Mouse (Mus musculus) brain, embryonic 18.5 days (tissue): Measurements from ENCODE around the gene Dgkk.
"Not testable (repeated sequence)": the region's sequence is repeated elsewhere in the genome, so short reads cannot be mapped to it uniquely, and the experiment has no call there.

Source experiments
- DNase-seq: peaks from one replicate; pipeline ENCODE4 v3.0.0-alpha.2; 2012; ENCODE audit warnings: low read depth, low spot score

Gene Dgkk

DNA sequence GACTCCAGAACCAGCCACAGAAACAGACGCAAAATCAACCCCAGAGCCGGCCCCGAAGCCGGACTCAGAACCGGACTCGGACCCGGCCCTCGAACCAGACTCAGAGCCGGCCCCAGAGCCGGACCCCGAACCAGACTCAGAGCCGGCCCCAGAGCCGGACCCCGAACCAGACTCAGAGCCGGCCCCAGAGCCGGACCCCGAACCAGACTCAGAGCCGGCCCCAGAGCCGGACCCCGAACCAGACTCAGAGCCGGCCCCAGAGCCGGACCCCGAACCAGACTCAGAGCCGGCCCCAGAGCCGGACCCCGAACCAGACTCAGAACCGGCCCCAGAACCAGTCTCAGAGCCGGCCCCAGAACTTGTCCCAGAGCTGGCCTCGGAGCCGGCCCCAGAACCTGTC, at the start of gene Dgkk:
TSS of gene Dgkk (plus strand) at position 301 of the 400 bp plus-strand sequence.
- DNase-seq, result not testable (repeated sequence)

DNA sequence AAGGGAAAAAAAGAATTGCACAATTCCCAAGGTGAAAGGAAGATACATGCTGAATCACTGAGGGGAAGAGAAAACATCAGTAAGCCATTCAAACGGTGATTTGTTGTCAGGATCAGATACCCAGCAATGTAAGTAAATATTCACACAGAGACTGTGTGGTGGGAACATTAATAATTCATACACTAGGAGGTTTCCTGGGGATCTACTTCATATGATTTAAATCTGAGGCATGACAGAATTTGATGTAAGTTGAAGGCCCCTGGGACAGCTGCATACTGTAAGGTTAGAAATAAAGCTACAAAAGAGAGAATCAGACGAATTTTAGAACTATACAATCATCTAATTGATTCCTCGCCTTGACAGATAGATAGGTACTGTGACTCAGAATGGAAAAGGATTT, 45.1 kb upstream of the Dgkk start:
- DNase-seq, result no peak

DNA sequence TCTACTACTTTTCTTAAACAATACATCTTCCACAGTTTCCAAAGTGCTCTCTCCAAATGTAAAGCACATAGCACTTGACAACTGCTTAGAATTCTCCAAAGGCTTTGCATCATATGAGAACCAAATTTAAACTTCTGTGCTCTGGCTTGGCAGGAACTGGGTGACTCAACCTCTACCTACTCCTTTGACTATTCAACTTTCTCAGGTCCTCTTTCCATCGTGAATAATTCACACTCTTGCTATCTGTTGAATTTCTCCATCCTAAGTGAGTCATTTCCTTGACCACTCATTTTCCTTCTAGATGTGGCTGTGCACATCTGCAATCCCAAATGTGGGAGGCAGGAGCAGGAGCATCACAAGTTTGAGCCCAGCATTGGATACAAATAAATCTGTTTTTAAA, 28.4 kb upstream of the Dgkk start:
- DNase-seq, result no peak

DNA sequence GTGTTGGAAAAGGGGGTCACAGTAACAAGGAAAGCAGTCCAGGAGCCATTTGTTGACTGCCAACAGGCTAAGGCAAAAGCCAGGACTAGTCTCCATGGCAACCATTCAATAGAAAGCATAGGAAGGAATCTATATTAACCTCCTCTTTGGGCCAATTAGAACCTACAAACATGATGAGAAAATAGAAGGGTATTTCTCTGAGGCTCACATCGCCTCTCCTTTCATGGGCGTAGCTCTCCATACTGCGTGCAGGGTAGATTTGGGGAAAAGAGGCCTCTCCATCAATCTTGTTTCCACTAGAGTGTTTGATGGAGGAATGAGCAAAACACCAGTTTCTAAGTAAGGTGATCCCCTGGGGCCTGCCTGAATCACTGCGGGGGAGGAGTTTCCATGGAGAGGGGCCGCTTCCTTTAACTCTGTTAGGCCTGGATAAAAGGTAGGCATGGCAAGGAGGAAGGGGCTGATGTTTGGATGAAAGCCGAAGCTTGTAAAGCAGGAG, 27.5 kb upstream of the Dgkk start:
- peak; percentile 6 for DNase-seq

DNA sequence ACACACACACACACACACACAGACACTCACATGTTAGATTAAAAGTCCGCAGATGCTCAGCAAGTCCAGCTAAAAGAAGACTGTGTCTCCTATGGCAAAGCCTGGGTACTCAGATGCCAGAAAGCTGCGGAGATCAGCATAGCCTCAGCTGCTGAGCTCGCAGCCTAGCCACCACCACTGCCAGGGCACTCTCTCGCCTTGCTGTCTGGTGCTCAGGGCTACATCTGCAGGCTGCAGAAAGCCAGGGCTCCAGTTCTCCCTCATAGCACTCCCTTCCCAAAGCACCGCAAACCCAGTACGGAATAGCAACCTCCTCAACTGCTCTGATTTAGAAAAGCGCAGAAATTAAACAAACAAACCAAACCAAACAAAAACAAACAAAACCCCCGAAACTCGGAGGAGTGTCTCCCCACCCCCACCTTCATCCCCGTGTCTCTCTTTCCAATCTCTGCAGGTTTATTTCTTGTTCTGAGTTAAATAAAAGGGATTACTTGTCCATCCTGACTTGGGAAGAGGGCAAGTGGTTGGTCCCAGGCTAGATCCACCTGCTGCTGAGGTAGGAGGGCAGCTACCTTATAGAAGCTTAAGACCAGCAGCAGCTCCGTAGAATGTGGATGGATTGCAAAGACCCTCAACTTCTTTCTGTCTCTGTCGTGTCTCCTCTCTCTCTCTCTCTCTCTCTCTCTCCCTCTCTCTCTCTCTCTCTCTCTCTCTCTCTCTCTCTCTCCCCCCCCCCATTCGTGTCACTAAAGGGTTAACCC, 1.4 kb upstream of the Dgkk start:
- no peak for DNase-seq

DNA sequence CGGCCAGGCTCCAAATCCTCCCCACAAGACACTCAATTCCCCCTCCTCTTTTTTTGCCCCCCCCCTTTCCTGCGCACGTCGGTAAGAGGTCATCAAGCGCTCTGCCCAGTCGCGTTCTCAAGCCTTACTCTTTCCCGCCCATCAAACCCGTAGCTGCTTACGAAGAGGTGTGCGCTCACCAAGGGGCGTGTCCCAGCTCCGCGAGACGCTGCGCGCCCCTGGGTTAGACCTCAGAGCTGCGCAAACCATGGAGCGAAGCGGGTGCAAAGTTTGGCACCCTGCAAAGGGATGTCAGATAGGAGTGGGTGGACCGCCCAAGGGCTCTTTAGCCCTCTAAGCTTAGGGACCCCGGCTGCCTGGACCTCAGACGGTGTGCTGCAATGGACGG, 862 bp upstream of the Dgkk start:
- DNase-seq, result peak; percentile 6

DNA sequence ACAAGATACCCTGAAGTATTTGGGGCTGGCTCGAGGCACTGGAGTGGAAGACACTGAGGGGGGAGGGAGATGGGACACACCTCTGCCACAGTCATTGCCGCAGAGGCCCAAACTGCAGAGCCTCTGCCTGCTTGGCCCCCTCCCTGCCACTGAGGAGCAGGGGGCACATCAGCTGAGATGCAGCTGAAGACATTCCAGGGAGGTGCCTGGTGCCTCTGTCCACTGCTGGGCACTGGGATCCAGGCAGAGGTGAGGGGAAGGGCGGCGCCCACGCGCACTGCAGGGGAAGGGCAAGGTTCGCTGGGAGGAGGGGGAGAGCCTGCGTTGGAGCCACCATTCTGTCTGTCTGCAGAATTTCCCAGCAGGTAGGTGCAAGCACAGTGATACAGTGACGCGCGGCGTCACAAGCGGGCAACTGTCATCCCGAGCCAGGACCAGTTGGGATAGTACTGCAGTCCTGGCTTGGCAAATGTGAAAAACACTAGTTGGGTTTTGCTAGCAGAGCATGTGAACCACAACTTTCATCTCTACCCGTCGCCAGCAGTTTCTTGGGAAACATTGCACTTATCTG, 948 bp downstream of the Dgkk start:
- no peak for DNase-seq

DNA sequence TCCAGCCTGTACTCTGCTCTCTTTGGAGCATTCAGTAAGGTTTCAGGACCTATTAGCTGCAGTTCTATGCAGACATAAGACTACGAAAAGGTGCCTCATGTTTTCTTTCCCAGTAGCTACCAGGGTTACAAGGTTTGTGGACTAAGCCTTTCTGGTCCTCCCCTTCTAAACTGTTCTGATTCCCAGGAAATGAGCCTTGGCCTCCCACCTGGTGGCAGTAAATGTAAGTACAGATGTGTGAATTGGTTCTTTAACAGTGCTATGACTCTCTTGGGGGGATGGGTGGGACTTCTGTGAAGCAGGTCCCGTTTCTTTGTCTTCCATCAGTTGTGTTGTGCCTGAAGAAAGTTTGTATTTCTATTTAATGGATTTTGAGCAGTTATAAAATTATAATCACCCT, 53.4 kb downstream of the Dgkk start:
- no peak for DNase-seq

DNA sequence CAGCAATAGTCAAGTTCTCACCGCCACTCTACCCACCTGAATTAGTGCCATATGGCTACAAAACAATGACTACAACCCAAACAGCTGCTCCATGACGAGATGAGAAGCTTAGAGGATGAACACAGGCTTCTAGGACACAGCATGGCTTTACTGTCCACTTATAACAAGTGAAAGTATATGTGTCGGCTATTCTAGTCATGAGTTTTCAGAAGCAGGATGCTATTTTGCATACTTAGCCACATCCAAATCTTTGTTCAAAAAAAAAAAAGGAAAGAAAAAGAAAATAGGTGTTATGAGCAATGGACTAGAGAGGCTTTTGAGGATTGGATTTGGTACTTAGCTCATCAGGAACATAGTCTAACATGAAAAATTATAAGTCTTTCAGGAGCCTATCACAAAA, 74.4 kb downstream of the Dgkk start:
- DNase-seq, result no peak

DNA sequence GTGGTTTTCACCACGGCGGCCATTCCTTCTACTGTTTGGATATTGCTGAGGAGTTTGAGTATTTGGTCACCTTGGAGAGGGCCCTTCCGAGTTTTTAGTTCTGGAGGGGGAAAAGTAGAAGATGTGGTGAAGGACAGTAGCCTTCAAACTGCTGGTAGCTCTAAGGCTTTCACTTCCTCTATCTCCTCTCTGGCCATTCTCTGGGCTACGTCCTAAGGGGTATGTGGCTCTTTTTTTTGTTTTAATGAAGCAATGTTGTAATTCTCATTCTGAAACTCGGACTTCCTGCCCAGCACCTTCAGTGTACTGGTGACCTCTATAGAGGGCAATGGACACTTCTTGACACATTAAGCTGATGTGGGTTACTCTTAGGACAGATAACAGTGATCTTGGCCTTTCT, 75.0 kb downstream of the Dgkk start:
- no peak for DNase-seq

DNA sequence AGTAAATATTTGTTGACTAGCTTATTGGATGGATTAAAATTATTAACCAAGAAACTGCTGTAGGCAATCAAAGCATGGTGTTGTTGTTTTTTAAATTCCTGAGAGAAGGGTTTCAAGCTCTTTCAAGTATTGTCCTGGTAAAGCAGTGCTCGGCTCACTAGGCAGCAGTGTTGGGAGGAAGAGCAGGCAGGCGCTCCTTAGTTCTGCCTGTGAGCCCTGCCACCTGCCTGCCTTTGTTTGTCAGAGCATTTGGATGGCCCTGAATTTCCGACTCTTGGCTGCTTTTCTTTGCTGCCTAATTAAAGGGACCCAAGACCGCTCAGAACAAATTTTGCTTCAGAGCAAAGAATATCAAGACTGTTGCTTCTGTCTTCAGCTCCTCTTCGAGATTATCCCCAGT, 114.8 kb downstream of the Dgkk start:
- DNase-seq, result no peak

DNA sequence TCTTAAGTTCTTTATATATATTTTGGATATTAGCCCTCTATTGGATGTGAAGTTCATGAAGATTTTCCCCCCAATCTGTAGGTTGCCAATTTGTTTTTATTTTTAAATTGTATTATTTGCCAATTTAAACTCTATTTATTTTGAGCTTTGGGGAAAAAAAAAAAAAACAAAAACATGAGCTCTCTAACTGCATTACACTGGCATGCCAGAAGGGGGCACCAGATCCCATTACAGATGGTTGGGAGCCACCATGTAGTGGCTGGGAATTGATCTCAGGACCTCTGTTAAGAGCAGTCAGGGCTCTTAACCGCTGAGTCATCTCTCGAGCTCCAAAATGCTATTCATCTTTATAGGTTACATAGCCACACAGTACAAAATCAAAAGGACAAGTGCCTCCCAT, 131.9 kb downstream of the Dgkk start:
- no peak for DNase-seq

DNA sequence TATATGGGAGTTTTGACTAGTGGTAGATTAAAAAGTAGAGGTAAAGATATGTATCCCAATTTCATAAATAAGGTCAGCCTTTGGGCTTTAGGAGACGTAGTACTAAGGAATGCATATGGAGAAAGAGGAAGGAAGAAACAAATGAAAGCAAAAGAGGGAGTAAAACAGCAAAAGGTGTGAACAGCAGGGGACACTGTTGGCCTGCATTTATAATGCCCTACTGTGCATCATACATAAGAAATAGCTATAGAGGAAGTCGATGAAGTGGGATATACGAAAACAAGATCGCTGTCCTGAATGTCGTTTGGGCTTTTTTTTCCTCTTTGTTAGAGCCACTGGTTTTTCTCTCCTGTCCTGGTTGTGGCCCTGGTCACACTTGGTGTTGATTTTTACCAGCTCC, 143.1 kb downstream of the Dgkk start:
- no peak for DNase-seq

DNA sequence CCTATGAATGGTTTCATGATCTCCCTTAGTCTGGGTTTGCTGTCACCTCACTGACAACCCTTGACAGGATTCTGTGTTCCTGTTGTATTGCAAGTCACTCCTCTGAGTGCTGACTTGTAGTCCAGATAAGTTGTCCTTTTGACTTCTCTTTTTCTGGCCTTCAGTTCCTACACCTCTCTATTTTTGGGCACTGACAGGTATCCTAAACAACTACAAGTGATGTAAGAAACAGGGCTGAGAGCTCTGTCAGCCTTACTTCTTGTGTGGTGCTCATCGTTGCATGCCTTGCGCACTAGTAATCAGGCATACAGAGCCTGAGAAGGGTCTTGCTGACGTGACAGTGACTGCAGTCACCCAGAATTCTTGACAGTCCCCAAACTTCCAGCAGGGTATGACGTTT, 147.1 kb downstream of the Dgkk start:
- no peak for DNase-seq

DNA sequence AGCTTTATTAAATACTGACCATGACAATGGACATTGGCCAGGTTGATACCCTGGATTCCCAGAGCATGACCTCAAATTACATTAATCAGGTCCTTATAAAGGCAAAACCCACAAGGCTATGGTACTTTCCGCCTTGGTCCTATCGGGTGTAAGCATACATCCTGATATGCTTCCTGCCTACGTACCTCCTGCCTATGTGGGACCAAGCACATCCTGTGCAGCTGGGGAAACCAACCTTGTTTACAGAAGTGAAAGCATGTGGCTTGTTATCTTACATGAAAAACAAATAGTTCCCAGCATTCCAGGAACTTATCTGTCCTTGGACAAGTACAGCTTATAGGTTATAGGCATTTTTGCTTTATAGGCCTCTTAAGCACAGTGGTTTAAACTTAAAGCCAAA, 189.5 kb downstream of the Dgkk start:
- DNase-seq, result no peak

DNA sequence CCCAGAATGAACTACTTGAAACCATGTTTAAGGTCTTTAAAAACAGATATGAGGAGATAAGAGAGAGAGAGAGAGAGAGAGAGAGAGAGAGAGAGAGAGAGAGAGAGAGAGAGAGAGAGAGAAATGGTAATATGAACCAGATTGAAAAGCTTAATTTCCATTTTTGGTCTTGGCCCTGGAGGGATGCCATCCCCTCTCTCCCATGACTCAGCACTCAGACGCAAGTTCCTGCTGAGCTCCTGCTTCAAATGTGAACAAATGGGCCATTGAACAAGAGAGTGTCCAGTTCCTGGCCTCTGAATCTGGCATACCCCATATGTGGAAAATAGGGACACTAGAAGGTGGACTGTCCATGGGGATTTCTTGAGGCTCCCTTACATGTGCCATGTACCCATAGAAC, 192.8 kb downstream of the Dgkk start:
- no peak for DNase-seq

DNA sequence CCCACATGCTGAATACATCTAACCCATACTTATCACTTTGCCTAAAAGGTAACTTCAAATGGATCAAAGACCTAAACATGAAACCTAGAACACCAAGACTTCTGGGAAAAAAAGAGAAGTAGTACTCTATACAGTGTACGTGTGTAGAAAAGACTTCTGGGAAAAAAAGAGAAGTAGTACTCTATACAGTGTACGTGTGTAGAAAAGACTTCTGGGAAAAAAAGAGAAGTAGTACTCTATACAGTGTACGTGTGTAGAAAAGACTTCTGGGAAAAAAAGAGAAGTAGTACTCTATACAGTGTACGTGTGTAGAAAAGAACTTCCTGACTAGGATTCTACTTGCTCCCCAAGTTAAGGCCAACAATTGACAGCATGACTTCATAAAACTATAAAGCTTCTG, 204.8 kb downstream of the Dgkk start:
- not testable (repeated sequence) for DNase-seq
